Comparison of ENCODE assay signal across 8 mouse cellular contexts in genomic region chr8:120336087-120336380, GRCm38 (mm10).
DNase-seq lines count a peak whose midpoint lies in the region; ATAC-seq and TF ChIP-seq lines count a peak whose summit lies in the region.

No protein-coding gene starts in this region.

- no peak overlapping the region for H3K9ac ChIP-seq in kidney, embryonic 14.5 days (ENCODE audit: low read depth, low read length)
- no peak overlapping the region for H3K9ac ChIP-seq in intestine, embryonic 14.5 days (ENCODE audit: low read length)
- H3K9ac ChIP-seq in midbrain, postnatal 0 days (replicated peaks; ENCODE audit: low read length, poor library complexity, severe bottlenecking), result 0 out of 2 replicates have a peak overlapping the region, but pooled peaks have one; percentile 24

- WGBS in kidney, embryonic 14.5 days, result 2% methylated on average over 9 of the region's 9 CpGs
- WGBS in intestine, embryonic 14.5 days, result 4% methylated on average over 9 of the region's 9 CpGs
- 5% methylated on average over 9 of the region's 9 CpGs for WGBS in midbrain, postnatal 0 days

- no peak overlapping the region; the same call in 1 of the 2 replicates for H3K27ac ChIP-seq in kidney, embryonic 14.5 days (ENCODE audit: low read depth, low read length)
- no peak overlapping the region for H3K27ac ChIP-seq in intestine, embryonic 14.5 days (ENCODE audit: low read depth)
- peak overlapping the region; percentile 51; the same call in 1 of the 2 replicates for H3K27ac ChIP-seq in midbrain, postnatal 0 days (ENCODE audit: low read depth, low read length)

- H3K4me3 ChIP-seq in kidney, embryonic 14.5 days (ENCODE audit: low read length), result no peak overlapping the region
- H3K4me3 ChIP-seq in intestine, embryonic 14.5 days (ENCODE audit: low read depth, low read length), result no peak overlapping the region
- no peak overlapping the region for H3K4me3 ChIP-seq in midbrain, postnatal 0 days (ENCODE audit: low read depth, low read length)

- TF ChIP-seq CTCF in midbrain, postnatal 0 days (IDR thresholded peaks at IDR 0.05), result no peak

- no peak for DNase-seq in kidney, adult 9 months
- peak; percentile 60 to 76 for DNase-seq in cerebellum, postnatal 14 days
- DNase-seq in intestine, embryonic 14.5 days (ENCODE audit: low spot score), result no peak
- no peak for DNase-seq in midbrain, postnatal 0 days (ENCODE audit: low spot score)
- DNase-seq in spleen, postnatal 4 days (ENCODE audit: low spot score in 2 of 2), result no peak
- DNase-seq in thymus, postnatal 4 days, result no peak
- DNase-seq in spleen, postnatal 14 days (ENCODE audit: low spot score in 2 of 2), result no peak

- no peaks in the 10 kb centered on the region for H3K36me3 ChIP-seq in kidney, embryonic 14.5 days (ENCODE audit: control insufficient read depth, insufficient read depth, low read length)
- no peaks in the 10 kb centered on the region for H3K36me3 ChIP-seq in intestine, embryonic 14.5 days (ENCODE audit: control insufficient read depth, insufficient read depth, low read length)
- H3K36me3 ChIP-seq in midbrain, postnatal 0 days (ENCODE audit: insufficient read depth, low read length), result no peaks in the 10 kb centered on the region

- H3K27me3 ChIP-seq in kidney, embryonic 14.5 days (ENCODE audit: control insufficient read depth, insufficient read depth, low read length), result no peaks in the 10 kb centered on the region
- H3K27me3 ChIP-seq in intestine, embryonic 14.5 days (replicated peaks; ENCODE audit: control insufficient read depth, insufficient read depth, low read length), result no peaks in the 10 kb centered on the region
- H3K27me3 ChIP-seq in midbrain, postnatal 0 days (ENCODE audit: insufficient read depth, low read length), result no peaks in the 10 kb centered on the region

- H3K4me2 ChIP-seq in kidney, embryonic 14.5 days (replicated peaks; ENCODE audit: low read depth, low read length), result no peak overlapping the region
- H3K4me2 ChIP-seq in intestine, embryonic 14.5 days (ENCODE audit: low read length), result peak overlapping the region; percentile 1; the same call in 1 of the 2 replicates
- peak overlapping the region; percentile 24 for H3K4me2 ChIP-seq in midbrain, postnatal 0 days (ENCODE audit: low read depth, low read length, poor library complexity, severe bottlenecking)

- ATAC-seq in kidney, embryonic 14.5 days (ENCODE audit: low FRiP score, low TSS enrichment), result peak; percentile 22; the same call in 1 of the 2 replicates
- peak; percentile 20; the same call in 1 of the 2 replicates for ATAC-seq in intestine, embryonic 14.5 days (replicated peaks; ENCODE audit: low FRiP score, low TSS enrichment, low read depth)
- no peak for ATAC-seq in midbrain, postnatal 0 days (ENCODE audit: low FRiP score)

- H3K9me3 ChIP-seq in kidney, embryonic 14.5 days (ENCODE audit: control insufficient read depth, low read length), result no peaks in the 10 kb centered on the region
- H3K9me3 ChIP-seq in intestine, embryonic 14.5 days (ENCODE audit: control insufficient read depth, low read length), result no peaks in the 10 kb centered on the region
- no peaks in the 10 kb centered on the region for H3K9me3 ChIP-seq in midbrain, postnatal 0 days (ENCODE audit: low read length)

- peaks cover 36% of the 10 kb centered on the region for H3K4me1 ChIP-seq in kidney, embryonic 14.5 days (ENCODE audit: control insufficient read depth, insufficient read depth, low read length)
- peaks cover 28% of the 10 kb centered on the region for H3K4me1 ChIP-seq in intestine, embryonic 14.5 days (replicated peaks; ENCODE audit: control insufficient read depth, insufficient read depth, low read length)
- H3K4me1 ChIP-seq in midbrain, postnatal 0 days (ENCODE audit: insufficient read depth, low read length), result peaks cover 14% of the 10 kb centered on the region

Comparison
In these comparisons a context has a peak if more than half of its experiments do, and no peak if none do; other contexts are left out.
1. DNase-seq: peak in cerebellum, postnatal 14 days (2 of 2); none in kidney, adult 9 months (single experiment), intestine, embryonic 14.5 days (single experiment), midbrain, postnatal 0 days (single experiment), spleen, postnatal 4 days (0 of 2), thymus, postnatal 4 days (single experiment) and spleen, postnatal 14 days (0 of 2).